Mouse (Mus musculus) forelimb bud, embryonic 11.5 days (tissue): ENCODE measurements around the gene Nmur1.

Experiments
- DNase-seq: peaks from one replicate; pipeline ENCODE4 v3.0.0-alpha.2; 2012; ENCODE audit warnings: low read depth, low spot score

Gene Nmur1

DNA sequence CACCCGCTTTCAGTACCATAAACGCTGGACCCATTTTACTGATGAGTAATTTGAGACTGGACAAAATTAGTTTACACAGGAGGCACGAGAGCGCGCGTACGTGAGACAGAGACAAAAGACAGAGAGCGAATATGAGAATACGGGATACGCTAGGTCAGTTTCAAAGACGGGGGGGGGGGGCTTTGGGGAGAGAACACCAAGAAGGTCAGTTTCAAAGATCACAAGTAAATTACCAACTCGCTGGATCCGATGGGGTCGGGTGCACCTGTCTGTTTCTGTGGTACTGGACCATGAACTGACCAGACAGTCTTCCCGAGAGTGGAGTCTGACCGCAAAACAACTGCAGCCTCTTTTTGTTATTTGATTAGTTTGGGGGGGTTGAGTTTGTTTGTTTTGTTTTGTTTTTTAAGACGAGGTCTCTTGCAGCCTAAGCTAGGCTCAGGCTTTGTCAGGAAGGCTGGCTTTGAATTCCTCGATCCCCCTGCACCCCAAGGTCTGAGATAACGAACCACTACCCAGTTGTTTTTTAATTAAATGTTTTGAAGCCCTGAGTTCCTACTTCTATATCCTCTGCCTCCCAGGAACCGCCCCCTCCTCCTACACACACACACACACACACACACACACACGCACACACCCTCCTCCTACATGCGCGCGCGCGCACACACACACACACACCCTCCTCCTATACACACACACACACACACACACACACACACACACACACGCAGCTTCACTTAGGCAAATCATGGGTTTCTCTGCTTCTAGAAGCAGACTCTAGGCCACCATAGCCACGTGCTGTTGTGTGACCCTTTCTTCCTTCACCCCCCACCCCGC lies 15.1 kb upstream of the Nmur1 start:
- peak; percentile 72 for DNase-seq

DNA sequence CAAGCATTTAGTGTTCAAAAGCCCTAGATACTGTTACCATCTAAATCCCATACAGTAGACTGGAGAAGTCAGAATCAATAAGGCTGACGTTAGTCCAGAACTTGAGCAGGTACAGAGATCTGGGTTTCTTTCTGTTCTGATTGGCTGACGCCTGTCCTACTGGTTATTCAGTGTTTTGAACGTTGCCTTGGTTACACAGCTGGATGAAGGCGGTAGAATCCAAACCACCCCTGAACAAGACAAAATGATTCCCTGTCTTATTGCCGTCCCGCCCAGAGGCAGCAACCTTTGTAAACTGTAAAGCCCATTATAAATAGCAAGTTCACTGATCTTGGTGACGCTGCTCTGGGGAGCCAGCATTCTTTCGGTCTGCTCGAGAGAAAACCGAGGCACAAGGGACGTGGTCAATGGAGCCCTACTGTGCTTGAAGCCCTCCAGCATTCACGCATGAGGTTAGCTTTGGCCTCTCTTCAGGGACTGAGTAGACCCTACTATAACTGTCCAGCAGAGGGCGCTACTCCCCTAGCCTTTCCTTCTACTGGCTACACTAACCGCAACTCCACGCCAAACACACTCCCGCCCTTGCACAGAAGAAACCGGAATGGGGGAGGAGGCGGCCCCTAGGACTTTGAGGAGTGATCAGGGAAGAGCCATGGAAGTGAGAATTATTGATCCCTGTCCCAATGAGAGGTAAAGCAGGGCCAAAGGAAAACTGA lies 14.3 kb upstream of the Nmur1 start:
- peak; percentile 96 for DNase-seq

DNA sequence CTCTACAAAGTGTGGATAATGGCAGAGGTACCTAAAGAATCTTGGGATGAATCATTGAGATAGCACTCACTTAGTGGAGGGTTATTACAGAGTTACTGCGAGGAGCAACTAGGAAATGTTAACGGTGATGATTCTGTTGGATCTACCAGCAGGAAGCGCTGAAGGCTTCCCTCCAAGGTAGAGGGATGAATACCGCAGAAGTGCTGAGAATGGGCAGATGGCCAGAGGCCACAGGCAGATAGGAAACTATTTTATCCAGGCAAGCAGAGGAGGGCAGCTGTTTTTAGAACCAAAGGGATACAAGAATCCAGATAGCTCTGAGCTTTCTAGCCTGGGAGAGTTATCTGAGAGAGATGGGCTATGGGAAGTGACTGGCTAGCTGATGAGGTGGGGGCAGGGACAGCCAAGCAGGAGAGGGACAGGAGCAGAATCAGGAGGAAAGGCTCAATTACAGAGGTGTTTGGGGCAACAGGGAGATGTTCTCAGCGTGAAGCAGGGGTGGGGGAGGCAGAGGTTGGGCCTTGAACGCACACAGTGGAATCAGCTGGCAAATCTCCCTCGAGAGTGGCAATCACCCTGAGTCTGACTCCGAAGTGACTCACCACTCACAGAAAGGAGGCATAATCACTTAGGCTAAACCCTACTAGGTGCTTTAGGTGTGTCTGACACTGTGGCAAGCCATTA lies 13.6 kb upstream of the Nmur1 start:
- DNase-seq: no peak

DNA sequence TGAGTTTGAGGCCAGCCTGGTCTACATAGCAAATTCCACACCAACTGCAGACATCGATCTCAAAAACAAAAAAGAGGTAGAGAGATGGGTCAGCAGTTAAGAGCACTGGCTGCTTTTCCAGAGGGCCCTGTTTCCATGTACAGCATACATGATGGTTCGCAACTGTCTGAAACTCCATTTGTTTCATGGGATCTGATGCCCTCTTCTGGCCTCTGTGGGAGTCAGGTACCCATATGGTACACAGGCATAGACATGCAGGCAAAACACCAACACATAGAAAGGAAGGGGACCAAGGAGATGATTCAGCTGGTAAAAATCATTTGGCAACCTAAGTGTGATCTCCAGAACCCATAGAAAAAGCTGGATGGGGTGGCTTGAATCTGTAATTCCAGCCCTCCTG lies 12.5 kb upstream of the Nmur1 start:
- DNase-seq: no peak

DNA sequence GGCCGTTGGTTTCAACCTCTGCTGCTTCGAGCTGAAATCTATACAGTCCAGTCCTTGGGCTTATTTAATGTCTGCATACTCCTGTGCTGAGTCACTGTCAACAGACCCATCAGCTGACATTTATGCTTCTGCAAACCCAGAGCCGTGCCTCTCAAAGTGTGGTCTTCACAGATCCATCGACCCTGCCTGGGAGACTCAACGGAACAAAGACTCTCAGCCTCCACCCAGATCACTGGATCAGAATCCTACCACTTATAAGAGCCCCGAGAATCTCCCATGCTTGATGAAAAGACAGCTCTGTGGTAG lies 11.9 kb upstream of the Nmur1 start:
- DNase-seq: no peak

DNA sequence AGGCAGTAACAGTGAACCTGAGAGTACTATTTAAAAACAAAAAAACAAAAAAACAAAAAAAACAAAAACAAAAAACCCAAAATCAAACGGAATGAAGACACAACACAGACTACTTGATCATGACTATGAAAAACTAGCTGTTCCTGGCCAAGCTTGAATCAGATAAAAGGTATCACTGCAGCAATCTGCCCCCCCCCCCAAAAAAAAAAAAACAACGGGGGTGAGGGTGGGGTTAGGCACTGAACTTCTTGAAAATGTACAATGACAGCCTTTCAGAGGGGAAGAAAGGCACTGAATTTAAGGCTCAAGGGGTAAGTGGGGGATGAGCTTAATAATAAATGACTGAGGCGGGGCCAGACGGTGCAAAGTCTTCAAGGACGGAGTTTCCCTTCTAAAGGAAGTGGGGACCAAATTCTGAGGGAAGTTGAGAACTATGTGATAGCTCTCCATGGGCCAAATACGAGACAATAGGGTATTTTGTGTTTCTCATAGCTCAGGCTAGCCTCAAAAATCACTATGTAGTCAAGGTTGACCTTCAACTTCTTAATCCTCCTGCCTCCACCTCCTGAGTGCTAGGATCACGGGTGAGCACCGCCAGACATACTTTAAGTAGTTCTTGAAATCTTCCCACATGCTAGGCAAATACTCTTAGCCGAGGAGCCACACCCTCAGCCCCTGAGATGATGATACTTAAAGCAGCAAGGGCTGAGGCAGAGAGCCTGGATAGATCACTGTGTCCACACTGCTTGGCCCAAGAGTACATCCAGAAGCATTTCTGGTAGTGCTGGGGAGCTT lies 11.4 kb upstream of the Nmur1 start:
- no peak for DNase-seq

DNA sequence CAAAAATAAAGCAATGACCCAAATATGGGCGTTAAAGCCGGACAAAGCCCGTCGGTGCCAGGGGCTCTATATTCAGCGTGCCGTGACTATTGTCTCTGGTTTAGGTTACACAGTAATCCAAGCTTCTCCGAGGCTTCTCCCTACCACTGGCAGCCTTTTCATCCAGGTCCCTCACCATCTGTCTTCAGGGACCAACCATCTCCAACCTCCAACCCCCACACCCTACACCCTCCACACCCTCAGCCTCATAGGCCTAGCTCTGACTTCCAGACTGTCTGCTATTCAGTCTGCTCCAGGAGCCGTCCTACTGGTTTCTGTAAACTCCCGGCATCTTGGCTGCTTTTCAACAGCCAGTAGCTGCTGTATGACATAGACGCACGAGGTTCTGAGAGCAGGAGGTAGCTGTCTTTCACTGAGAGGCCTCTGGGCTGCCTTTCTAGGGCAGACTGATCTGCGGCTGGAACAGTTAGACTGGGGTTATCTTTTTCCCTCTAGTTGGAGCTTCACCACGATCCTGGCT lies 9.3 kb upstream of the Nmur1 start:
- no peak for DNase-seq

DNA sequence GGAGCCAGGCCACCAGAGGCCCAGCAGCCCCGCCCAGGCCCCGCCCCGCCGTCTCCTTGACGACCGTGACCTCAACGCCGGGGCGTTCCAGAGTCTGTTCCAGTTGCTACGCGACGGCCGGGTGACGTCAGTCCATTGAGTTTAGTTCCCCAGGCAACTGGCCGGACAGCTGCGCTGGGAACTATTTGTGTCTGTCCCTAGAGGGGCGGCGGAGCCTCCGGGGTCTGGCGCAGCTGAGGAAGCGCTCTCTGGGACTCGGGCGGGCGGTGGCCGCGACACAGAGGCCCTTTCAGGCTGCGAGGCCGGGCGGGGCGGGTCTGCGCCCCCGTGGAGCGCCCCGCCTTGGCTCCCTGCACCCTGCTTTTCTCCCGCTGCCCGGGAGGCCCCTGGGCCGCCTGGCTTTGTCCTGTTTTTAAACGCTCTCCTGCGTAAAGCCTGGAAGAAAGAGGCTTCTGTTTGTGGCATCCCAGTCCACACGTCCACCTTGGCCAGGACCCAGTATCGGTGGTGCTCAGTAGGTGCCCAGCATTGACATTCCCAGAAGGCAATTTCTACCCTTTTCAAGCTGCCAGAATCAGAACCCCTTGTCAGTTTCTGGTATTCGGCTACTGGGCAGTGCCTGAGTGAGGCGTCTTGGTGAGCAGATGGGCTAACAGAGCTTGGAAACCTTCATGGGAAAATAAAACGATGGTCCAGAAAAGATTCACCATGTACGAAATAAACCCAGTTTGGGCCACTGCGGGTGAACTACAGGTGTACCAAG lies 8.6 kb upstream of the Nmur1 start:
- peak; percentile 99 for DNase-seq

DNA sequence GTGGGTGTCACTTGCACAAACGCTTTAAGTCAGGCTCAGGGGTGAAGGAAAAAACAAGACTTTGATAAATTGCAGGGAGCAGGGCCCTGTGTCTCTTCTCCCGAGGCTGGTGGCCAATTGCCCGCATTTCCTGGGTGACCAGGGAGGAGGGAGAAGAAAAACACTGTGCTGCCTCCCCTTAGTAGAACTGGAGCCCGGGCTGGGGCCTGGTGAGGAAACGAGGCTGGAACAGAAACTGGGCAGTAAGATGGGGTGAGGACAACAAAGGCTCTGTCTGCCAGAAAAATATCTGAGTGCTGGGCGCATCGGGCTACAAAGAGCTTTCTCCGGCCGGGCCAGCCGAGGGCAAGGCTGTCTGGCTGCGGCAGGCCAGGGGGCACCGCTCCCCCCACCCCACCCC lies 8.0 kb upstream of the Nmur1 start:
- DNase-seq: no peak

DNA sequence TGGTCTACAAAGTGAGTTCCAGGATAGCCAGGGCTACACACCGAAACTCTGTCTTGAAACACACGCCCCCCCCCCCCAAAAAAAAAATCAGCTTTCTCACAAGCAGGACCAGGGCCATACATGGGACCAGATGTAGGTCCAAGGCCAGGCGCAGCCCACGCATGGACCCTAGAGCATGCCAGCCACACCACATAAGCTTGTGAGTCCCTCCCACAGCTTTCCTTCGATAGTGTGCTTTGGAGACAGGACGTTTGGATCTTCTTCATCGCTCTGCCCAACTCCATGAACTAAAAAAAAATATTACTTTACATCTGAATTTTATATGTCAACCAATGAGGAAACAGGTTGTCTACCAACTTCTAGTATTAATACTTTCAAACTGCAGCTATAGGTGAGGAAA lies 7.3 kb upstream of the Nmur1 start:
- DNase-seq: no peak

DNA sequence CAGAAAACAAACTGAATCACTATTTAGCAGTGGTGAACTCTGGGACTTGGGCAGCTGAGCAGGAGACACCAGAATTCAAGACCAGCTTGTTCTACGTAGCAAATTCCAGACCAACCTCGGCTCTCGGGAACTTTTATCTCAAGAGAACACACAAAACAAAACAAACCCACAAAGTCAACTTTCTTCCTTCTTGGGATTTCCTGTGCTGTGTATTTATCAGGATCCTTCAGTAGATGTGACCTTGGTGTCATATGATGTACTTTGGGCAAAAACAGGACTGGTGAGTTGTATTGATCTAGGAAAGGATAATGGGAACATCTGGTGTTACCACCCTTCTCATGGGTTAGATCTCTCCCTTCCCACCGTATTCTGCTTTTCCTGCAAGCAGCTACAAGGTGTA lies 6.8 kb upstream of the Nmur1 start:
- DNase-seq: no peak

DNA sequence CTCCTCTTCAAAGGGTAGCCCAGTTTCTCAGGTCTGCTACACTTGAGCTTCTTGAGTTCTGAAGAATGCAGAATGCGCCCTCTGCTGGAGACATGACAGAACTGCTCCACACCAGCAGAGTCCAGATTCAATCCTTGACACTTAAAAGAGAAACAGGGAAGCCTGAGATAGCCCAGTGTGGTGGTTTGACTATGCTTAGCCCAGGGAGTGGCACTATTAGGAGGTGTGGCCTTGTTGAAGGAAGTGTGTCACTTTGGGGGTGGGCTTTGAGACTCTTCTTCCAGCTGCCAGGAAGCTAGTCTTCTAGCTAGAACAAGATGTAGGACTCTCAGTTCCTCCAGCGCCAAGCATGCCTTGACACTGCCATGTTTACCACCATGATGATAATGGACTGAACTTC lies 4.0 kb upstream of the Nmur1 start:
- peak; percentile 85 for DNase-seq

DNA sequence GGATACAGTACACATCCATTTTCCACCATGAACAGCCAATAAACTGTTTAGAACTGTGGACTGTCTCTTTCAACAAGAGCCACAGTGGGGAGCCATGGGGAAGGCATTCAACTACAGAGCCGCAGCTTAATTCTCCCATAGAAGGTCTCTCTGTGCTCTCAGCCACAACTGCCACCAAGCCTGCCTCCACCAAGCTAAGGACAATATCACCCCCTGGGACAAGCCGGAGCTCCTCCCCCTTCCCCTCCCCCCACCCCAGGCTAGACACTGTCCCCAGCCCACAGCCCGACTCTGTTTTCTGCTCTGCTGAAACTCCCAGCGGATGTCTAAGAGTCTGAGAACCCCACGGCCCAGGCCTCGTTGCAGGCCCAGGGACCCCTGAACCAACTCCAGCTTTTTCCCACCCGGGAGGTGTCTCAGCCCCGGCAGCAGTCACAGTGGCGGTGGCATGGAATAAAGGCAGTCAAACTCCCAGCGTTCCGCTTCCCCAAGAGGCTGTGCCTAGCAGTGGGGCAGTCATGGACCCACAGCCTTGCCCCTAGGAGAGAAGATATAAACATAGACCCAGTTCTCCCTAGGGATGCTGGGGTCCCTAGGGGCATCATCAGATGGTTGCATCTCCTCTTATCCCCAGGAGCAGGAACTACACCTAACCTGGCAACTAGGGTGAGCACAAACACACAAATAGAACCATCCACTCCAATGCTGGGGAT lies 1.0 kb downstream of the Nmur1 start:
- DNase-seq: no peak

DNA sequence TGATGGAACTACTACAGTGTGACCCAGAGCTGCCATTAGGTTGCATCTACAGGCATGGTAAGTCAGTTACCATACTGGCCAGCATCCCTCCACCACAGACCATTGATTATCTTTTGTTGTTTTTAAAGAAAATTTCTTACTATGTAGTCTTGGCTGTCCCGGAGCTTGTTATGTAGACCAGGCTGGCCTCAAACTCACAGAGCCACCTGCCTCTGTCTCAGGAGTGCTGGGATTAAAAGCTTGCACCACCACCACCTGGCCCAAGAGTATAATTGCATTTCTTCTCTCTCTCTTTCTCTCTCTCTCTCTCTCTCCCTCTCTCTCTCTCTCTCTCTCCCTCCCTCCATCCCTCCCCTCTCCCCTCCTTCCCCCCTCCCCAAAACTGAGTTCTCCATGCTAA lies 1.7 kb downstream of the Nmur1 start:
- no peak for DNase-seq

DNA sequence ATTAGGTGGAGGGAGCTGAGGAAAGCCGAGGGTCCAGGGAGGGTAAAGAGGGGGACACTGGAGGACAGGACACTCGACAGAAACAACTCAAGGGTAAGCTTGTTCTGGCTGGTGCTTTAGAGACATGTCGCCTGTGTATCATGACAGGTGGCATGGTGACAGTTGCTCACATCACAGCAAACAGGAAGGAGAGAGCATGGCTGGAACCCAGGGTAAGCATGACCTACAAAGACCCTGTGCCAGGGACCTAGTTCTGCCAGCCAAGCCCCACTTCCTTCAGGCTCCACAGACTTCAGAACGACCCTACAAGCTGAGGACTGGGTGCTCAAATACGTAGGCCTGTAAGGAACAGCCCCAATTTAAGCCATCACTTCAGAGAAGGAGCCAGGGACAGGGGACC lies 2.1 kb downstream of the Nmur1 start:
- DNase-seq: no peak

DNA sequence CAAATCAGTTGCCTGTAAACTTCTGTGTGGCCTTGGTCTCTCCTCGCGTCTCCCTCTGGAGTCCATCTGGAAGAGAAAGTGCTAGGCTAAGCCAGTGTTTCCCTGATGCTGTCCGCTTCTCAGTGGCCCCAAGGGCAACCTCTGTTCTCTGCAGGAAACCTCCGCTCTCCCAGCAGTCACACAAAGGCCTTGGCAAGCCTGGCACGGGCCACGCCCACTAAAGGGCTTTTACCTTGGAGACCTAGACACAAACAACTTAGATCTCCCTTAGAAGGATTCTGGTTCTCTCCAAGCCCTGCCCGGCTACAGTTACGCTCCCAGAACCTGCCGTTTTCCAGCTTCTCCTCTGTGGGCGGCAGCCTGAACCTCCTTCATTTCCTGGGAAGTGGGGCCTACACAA lies 5.0 kb downstream of the Nmur1 start:
- no peak for DNase-seq

DNA sequence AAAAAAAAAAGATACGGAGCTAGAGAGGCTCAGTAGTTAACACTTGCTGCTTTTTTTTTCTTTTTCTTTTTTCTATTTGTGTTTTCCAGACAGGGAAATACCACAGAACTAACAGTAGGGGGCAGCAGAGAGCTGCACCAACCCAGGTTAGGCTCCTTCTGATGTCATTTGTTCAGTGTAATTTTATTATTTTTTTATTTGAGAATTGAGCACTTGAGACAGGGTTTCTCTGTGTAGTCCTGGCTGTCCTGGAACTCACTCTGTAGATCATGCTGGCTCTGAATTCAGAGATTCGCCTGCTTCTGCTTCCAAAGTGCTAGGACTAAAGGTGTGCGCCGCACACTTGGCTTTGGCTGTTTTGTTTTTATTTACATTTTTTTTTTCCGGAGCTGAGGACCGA lies 9.7 kb downstream of the Nmur1 start:
- no peak for DNase-seq

DNA sequence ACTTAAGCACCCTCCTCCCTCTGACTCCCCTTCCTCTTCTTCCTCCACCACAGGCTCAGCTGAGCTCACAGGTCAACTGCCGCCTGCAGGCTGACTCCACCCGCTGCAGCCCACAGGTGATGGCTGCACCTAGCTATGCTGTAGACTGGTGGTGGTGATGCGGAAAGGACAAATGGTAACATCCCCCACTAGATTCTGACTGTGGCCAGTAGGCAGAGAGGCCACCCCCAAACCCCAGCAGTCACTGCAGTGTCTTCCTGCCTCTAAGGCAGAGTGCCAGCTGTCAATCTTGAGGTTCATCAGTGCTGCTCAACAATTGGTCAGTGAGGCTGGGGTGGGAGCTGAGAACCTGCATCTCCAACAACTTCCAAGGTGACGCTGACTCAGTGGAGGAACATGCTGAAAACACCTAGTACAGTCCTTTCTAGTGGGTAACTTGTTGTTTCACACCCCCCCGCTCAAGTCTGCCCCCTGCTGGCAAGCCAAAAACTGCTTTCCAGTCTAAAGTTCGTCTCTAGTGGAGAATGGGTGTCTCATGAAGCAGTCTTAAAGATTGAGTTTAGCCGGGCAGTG lies 10.3 kb downstream of the Nmur1 start:
- DNase-seq: no peak

DNA sequence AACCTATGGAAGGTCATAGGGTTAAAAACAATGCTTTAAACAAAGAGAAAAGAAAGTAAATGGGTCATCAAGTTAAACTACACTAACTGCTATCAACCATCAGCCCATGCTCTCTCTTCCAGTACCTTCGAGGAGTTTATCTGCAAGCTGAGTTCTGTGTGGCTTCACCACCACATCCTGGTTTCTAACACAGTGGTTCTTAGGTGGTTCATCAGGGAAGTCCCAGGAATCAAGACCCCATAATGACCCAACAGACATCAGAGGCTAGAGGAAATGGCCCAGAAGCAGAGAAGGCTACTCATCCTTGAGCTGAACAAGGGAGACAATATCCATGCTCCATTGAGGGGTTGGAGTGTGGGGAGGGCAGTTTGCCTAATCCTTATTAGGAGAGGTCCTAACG lies 10.9 kb downstream of the Nmur1 start:
- DNase-seq: no peak

DNA sequence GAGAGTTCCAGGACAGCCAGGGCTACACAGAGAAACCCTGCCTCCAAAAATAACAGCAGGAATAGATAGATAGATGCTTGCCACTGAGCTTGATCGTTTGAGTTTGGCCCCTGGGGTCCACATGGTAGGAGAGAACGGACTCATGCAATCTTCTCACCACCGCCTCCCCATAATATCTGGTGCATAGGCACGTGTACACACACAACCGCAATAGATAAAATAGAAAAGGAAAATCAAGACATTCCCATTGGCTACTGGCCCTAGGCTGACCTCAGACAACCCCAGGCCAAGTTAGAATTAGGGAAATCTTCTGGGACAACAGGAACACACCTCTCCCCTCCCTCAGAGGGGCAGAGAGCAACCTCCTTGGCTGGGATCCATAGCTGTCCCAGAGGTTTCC lies 11.3 kb downstream of the Nmur1 start:
- no peak for DNase-seq
